Mouse (Mus musculus) spleen, postnatal 36 days (tissue): ENCODE measurements around the gene Faap20.
"Not testable (repeated sequence)": the region's sequence is repeated elsewhere in the genome, so short reads cannot be mapped to it uniquely, and the experiment has no call there.

Experiments used
- DNase-seq, 2 experiments: peaks; one replicate each; pipeline ENCODE4 v3.0.0; 2022; ENCODE audit warnings: low spot score in 2 of 2, mixed read lengths in 1 of 2

Gene Faap20

GRCm38 (mm10) chr4:155248054-155248453, 1.5 kb upstream of the Faap20 start:
- not testable (repeated sequence) for DNase-seq

GRCm38 (mm10) chr4:155249257-155249647, 350 bp upstream of the Faap20 start:
- peak; percentile 90 to 93 for DNase-seq

GRCm38 (mm10) chr4:155250361-155251117, 937 bp downstream of the Faap20 start:
- peak; percentile 8 to 11 for DNase-seq

GRCm38 (mm10) chr4:155251147-155251546, 1.5 kb downstream of the Faap20 start:
- DNase-seq: no peak

- DNase-seq: no peak
Measured at GRCm38 (mm10) chr4:155252253-155252652, 2.7 kb downstream of the Faap20 start.

GRCm38 (mm10) chr4:155264521-155265321, 15.1 kb downstream of the Faap20 start:
- DNase-seq: no peak

- no peak for DNase-seq
Measured at GRCm38 (mm10) chr4:155267047-155267543, 17.5 kb downstream of the Faap20 start.

- no peak for DNase-seq
Measured at GRCm38 (mm10) chr4:155267639-155268175, 18.1 kb downstream of the Faap20 start.

GRCm38 (mm10) chr4:155268382-155268781, 18.8 kb downstream of the Faap20 start:
- peak; percentile 17 to 29 for DNase-seq

- DNase-seq: no peak
Measured at GRCm38 (mm10) chr4:155274451-155274850, 24.8 kb downstream of the Faap20 start.

GRCm38 (mm10) chr4:155274851-155275250, 25.2 kb downstream of the Faap20 start:
- DNase-seq: no peak

- DNase-seq: no peak
Measured at GRCm38 (mm10) chr4:155277963-155278362, 28.4 kb downstream of the Faap20 start.

- DNase-seq: no peak
Measured at GRCm38 (mm10) chr4:155279054-155279453, 29.5 kb downstream of the Faap20 start.

GRCm38 (mm10) chr4:155279926-155280767, 30.5 kb downstream of the Faap20 start:
- DNase-seq: no peak

GRCm38 (mm10) chr4:155280768-155281121, 31.1 kb downstream of the Faap20 start:
- no peak for DNase-seq

- DNase-seq: no peak
Measured at GRCm38 (mm10) chr4:155281227-155281626, 31.6 kb downstream of the Faap20 start.

- no peak for DNase-seq
Measured at GRCm38 (mm10) chr4:155281652-155282051, 32.0 kb downstream of the Faap20 start.

- DNase-seq: no peak
Measured at GRCm38 (mm10) chr4:155282231-155282630, 32.6 kb downstream of the Faap20 start.

GRCm38 (mm10) chr4:155283001-155283503, 33.5 kb downstream of the Faap20 start:
- DNase-seq: no peak

GRCm38 (mm10) chr4:155283585-155283984, 34.0 kb downstream of the Faap20 start:
- DNase-seq: no peak
